Comparison of ENCODE assay signal across 33 mouse cellular contexts in genomic region chr3:101903091-101903490, GRCm38 (mm10). TPM values are rescaled to one million over a fixed set of nuclear protein-coding genes. Genes with fewer than 3 reads are reported as not detected.
DNase-seq lines count a peak whose midpoint lies in the region; ATAC-seq and TF ChIP-seq lines count a peak whose summit lies in the region.
"Had no signal": no experiment of that assay in that cellular context is flagged by ENCODE, and none has a peak within 500 bp of the region (broad histone marks: within the 10 kb centered on the region; RNA-seq: fewer than 3 reads in every experiment).

No protein-coding gene starts in this region.

- intact Hi-C loops in heart, adult 2 months (cut with DNase I): no loop called here

- no peaks in the 10 kb centered on the region for H3K36me3 ChIP-seq in heart, embryonic 15.5 days
- H3K36me3 ChIP-seq in heart, adult 2 months (ENCODE audit: control insufficient read depth, insufficient read depth, low read length): peaks cover 9% of the 10 kb centered on the region
- H3K36me3 ChIP-seq in liver, embryonic 16.5 days (ENCODE audit: control insufficient read depth, insufficient read depth): no peaks in the 10 kb centered on the region
- H3K36me3 ChIP-seq in liver, postnatal 0 days (replicated peaks; ENCODE audit: insufficient read depth, low read length): no peaks in the 10 kb centered on the region
- H3K36me3 ChIP-seq in stomach, embryonic 14.5 days (ENCODE audit: control insufficient read depth, insufficient read depth, low read length): no peaks in the 10 kb centered on the region
- no peaks in the 10 kb centered on the region for H3K36me3 ChIP-seq in stomach, postnatal 0 days (ENCODE audit: control insufficient read depth, insufficient read depth, low read length)
- H3K36me3 ChIP-seq: forebrain, embryonic 12.5 days; kidney, embryonic 15.5 days; liver, embryonic 13.5 days had no signal

- no peak for TF ChIP-seq EP300 in heart, adult 2 months (IDR thresholded peaks at IDR 0.05; ENCODE audit: insufficient read depth, low read depth, low read length)
- no peak for TF ChIP-seq EP300 in liver, postnatal 0 days (IDR thresholded peaks at IDR 0.05; ENCODE audit: low read depth)
- TF ChIP-seq EP300 in stomach, postnatal 0 days (optimal IDR thresholded peaks at IDR 0.05): no peak

- WGBS in heart, embryonic 15.5 days: 71% methylated on average over 5 of the region's 5 CpGs
- WGBS in heart, adult 2 months: 85% methylated on average over 5 of the region's 5 CpGs
- 62% methylated on average over 5 of the region's 5 CpGs for WGBS in liver, embryonic 16.5 days (ENCODE audit: insufficient replicate concordance)
- WGBS in liver, postnatal 0 days (ENCODE audit: insufficient replicate concordance): 68% methylated on average over 5 of the region's 5 CpGs
- WGBS in stomach, embryonic 14.5 days: 55% methylated on average over 5 of the region's 5 CpGs
- WGBS in stomach, postnatal 0 days: 62% methylated on average over 5 of the region's 5 CpGs

- no peaks in the 10 kb centered on the region for H3K27me3 ChIP-seq in heart, embryonic 15.5 days
- no peaks in the 10 kb centered on the region for H3K27me3 ChIP-seq in heart, adult 2 months (ENCODE audit: control insufficient read depth, insufficient read depth, low read length)
- no peaks in the 10 kb centered on the region for H3K27me3 ChIP-seq in liver, embryonic 16.5 days (ENCODE audit: control insufficient read depth, insufficient read depth, low read depth, low read length)
- no peaks in the 10 kb centered on the region for H3K27me3 ChIP-seq in liver, postnatal 0 days (ENCODE audit: insufficient read depth, low read length)
- no peaks in the 10 kb centered on the region for H3K27me3 ChIP-seq in stomach, embryonic 14.5 days (ENCODE audit: control insufficient read depth, insufficient read depth, low read length)
- H3K27me3 ChIP-seq in stomach, postnatal 0 days (ENCODE audit: control insufficient read depth, insufficient read depth, low read length): no peaks in the 10 kb centered on the region
- H3K27me3 ChIP-seq: embryonic facial prominence, embryonic 15.5 days; forebrain, embryonic 12.5 days; kidney, embryonic 15.5 days; limb, embryonic 15.5 days; liver, embryonic 13.5 days; Patski had no signal

- TF ChIP-seq POLR2A in heart, adult 2 months (IDR thresholded peaks at IDR 0.05; ENCODE audit: insufficient read depth, low read depth, low read length): no peak

- H3K9me3 ChIP-seq in heart, embryonic 15.5 days (replicated peaks): no peaks in the 10 kb centered on the region
- no peaks in the 10 kb centered on the region for H3K9me3 ChIP-seq in liver, embryonic 16.5 days (replicated peaks; ENCODE audit: control insufficient read depth, low read length)
- no peaks in the 10 kb centered on the region for H3K9me3 ChIP-seq in liver, postnatal 0 days (ENCODE audit: low read length)
- no peaks in the 10 kb centered on the region for H3K9me3 ChIP-seq in stomach, embryonic 14.5 days (ENCODE audit: control insufficient read depth, low read depth, low read length)
- H3K9me3 ChIP-seq in stomach, postnatal 0 days (ENCODE audit: control insufficient read depth, low read length): no peaks in the 10 kb centered on the region
- H3K9me3 ChIP-seq: embryonic facial prominence, embryonic 15.5 days; forebrain, embryonic 12.5 days; kidney, embryonic 15.5 days; limb, embryonic 15.5 days; liver, embryonic 13.5 days had no signal

- no peak overlapping the region for H3K9ac ChIP-seq in heart, embryonic 15.5 days
- H3K9ac ChIP-seq in heart, adult 2 months (ENCODE audit: low read depth, low read length): no peak overlapping the region
- no peak overlapping the region for H3K9ac ChIP-seq in liver, embryonic 16.5 days (ENCODE audit: low read depth, low read length)
- no peak overlapping the region for H3K9ac ChIP-seq in liver, postnatal 0 days (replicated peaks)
- H3K9ac ChIP-seq in stomach, embryonic 14.5 days (replicated peaks; ENCODE audit: low read depth, low read length): no peak overlapping the region
- no peak overlapping the region for H3K9ac ChIP-seq in stomach, postnatal 0 days (ENCODE audit: low read length)
- H3K9ac ChIP-seq: embryonic facial prominence, embryonic 15.5 days; forebrain, embryonic 12.5 days; forebrain, postnatal 0 days; kidney, embryonic 15.5 days; limb, embryonic 15.5 days; liver, embryonic 13.5 days; lung, embryonic 14.5 days had no signal

- TF ChIP-seq CTCF in heart, adult 2 months (IDR thresholded peaks at IDR 0.05): no peak
- TF ChIP-seq CTCF in liver, postnatal 0 days (IDR thresholded peaks at IDR 0.05; ENCODE audit: low read depth): no peak
- TF ChIP-seq CTCF in stomach, postnatal 0 days (IDR thresholded peaks at IDR 0.05; ENCODE audit: low read depth): no peak

- 0 out of 2 replicates have a peak, but pooled peaks have one; percentile 43 for ATAC-seq in heart, embryonic 15.5 days (replicated peaks; ENCODE audit: insufficient number of reproducible peaks, insufficient read depth, low FRiP score, low read depth)
- 0 out of 2 replicates have a peak, but pooled peaks have one; percentile 47 for ATAC-seq in liver, embryonic 16.5 days (ENCODE audit: low read depth)
- ATAC-seq in liver, postnatal 0 days: no peak
- ATAC-seq in stomach, embryonic 14.5 days (ENCODE audit: insufficient number of reproducible peaks, insufficient read depth, low FRiP score, low read depth): 0 out of 2 replicates have a peak, but pooled peaks have one; percentile 37
- no peak for ATAC-seq in stomach, postnatal 0 days (ENCODE audit: low FRiP score, low TSS enrichment)
- ATAC-seq: hindbrain, embryonic 16.5 days; Patski had no signal

- peaks cover 33% of the 10 kb centered on the region for H3K4me1 ChIP-seq in heart, embryonic 15.5 days (replicated peaks)
- peaks cover 1% of the 10 kb centered on the region; the same call in 1 of the 2 replicates for H3K4me1 ChIP-seq in heart, adult 2 months (ENCODE audit: control insufficient read depth, insufficient read depth, low read length)
- H3K4me1 ChIP-seq in liver, embryonic 16.5 days (ENCODE audit: control insufficient read depth, low read depth, low read length): no peaks in the 10 kb centered on the region
- no peaks in the 10 kb centered on the region; the same call in 1 of the 2 replicates for H3K4me1 ChIP-seq in liver, postnatal 0 days (ENCODE audit: insufficient read depth)
- peaks cover 5% of the 10 kb centered on the region for H3K4me1 ChIP-seq in stomach, embryonic 14.5 days (ENCODE audit: control insufficient read depth, insufficient read depth, low read length)
- H3K4me1 ChIP-seq in stomach, postnatal 0 days (replicated peaks; ENCODE audit: control insufficient read depth, insufficient read depth): no peaks in the 10 kb centered on the region

- no peak overlapping the region for H3K4me2 ChIP-seq in heart, embryonic 15.5 days
- no peak overlapping the region for H3K4me2 ChIP-seq in liver, embryonic 16.5 days (ENCODE audit: low read depth, low read length)
- no peak overlapping the region for H3K4me2 ChIP-seq in liver, postnatal 0 days (ENCODE audit: low read depth, low read length)
- H3K4me2 ChIP-seq in stomach, embryonic 14.5 days (replicated peaks; ENCODE audit: low read depth, low read length): no peak overlapping the region
- H3K4me2 ChIP-seq in stomach, postnatal 0 days (replicated peaks; ENCODE audit: low read depth): no peak overlapping the region
- H3K4me2 ChIP-seq: embryonic facial prominence, embryonic 15.5 days; forebrain, embryonic 12.5 days; kidney, embryonic 15.5 days; limb, embryonic 15.5 days; liver, embryonic 13.5 days; lung, embryonic 14.5 days; midbrain, embryonic 11.5 days had no signal

- peak; percentile 46 for DNase-seq in heart, adult 11 months
- DNase-seq in heart, adult 18-20 months: no peak
- no peak for DNase-seq in heart, adult 2 months
- no peak for DNase-seq in liver, postnatal 0 days
- DNase-seq in stomach, postnatal 0 days (ENCODE audit: low spot score): no peak
- DNase-seq: adrenal gland, postnatal 10 days; cerebellum, adult 11 months; cerebellum, adult 9-11 months; forebrain, postnatal 0 days; kidney, adult 18-20 months; kidney, postnatal 25 days; liver, embryonic 13.5 days; right cerebral cortex, adult 18-20 months; spleen, adult 18-20 months; thymus, postnatal 4 days had no signal

- no peaks in the 10 kb centered on the region for H3K79me2 ChIP-seq in heart, adult 2 months (replicated peaks; ENCODE audit: control insufficient read depth, insufficient read depth, low read length)

- H3K4me3 ChIP-seq in heart, embryonic 15.5 days: no peak overlapping the region
- H3K4me3 ChIP-seq in heart, adult 2 months: no peak overlapping the region
- H3K4me3 ChIP-seq in liver, embryonic 16.5 days (ENCODE audit: low read depth, low read length): no peak overlapping the region
- H3K4me3 ChIP-seq in liver, postnatal 0 days (ENCODE audit: low read depth, low read length): no peak overlapping the region
- no peak overlapping the region for H3K4me3 ChIP-seq in stomach, embryonic 14.5 days (ENCODE audit: low read depth, low read length)
- H3K4me3 ChIP-seq in stomach, postnatal 0 days (ENCODE audit: low read depth, low read length): no peak overlapping the region
- H3K4me3 ChIP-seq: embryonic facial prominence, embryonic 15.5 days; forebrain, embryonic 12.5 days; kidney, embryonic 15.5 days; left cerebral cortex, adult 2 months; limb, embryonic 15.5 days; liver, embryonic 13.5 days had no signal

- peak overlapping the region; percentile 59 for H3K27ac ChIP-seq in heart, embryonic 15.5 days
- H3K27ac ChIP-seq in heart, adult 2 months: no peak overlapping the region
- H3K27ac ChIP-seq in liver, embryonic 16.5 days (ENCODE audit: low read length): no peak overlapping the region
- no peak overlapping the region for H3K27ac ChIP-seq in liver, postnatal 0 days (ENCODE audit: low read depth)
- H3K27ac ChIP-seq in stomach, embryonic 14.5 days (ENCODE audit: low read length): no peak overlapping the region
- no peak overlapping the region for H3K27ac ChIP-seq in stomach, postnatal 0 days (replicated peaks)
- H3K27ac ChIP-seq: forebrain, embryonic 12.5 days; kidney, embryonic 15.5 days; left cerebral cortex, adult 2 months; limb, embryonic 15.5 days; liver, embryonic 13.5 days had no signal

RNA-seq across cellular contexts. Expression of gene Slc22a15, which starts 21.2 kb away (rescaled TPM):
- total RNA-seq in heart, adult 18-20 months (2021): 1 to 10 TPM; 1.4 to 2.9 TPM
- polyA plus RNA-seq in heart, embryonic 15.5 days (2015; fragmentation: Nextera tagmentation; extraction: Ambion mirVana): 4.1 and 4.4 TPM in 2 replicates
- 1 to 10 TPM; 1.8 to 1.9 TPM for total RNA-seq in heart, adult 2 months (2021)
- polyA plus RNA-seq in heart, adult 2 months (2012; rRNA removed): 2.4 and 3.8 TPM in 2 replicates
- polyA plus RNA-seq in liver, embryonic 16.5 days (2015; fragmentation: Nextera tagmentation; extraction: Ambion mirVana): 2.4 and 3.1 TPM in 2 replicates
- 5.0 and 5.4 TPM in 2 replicates for polyA plus RNA-seq in liver, postnatal 0 days (2015; fragmentation: Nextera tagmentation; extraction: Ambion mirVana)
- 7.0 and 7.3 TPM in 2 replicates for polyA plus RNA-seq in stomach, embryonic 14.5 days (2014; fragmentation: Nextera tagmentation; extraction: Ambion mirVana)
- polyA plus RNA-seq in stomach, postnatal 0 days (2015; fragmentation: Nextera tagmentation; extraction: Ambion mirVana): 4.1 and 5.2 TPM in 2 replicates

RNA-seq across cellular contexts. Expression of gene Mab21l3, which starts 54.3 kb away (rescaled TPM):
- total RNA-seq in heart, adult 18-20 months (2021): under 1 TPM in 1 of 2 experiments, not detected in 1; 0.13 TPM
- polyA plus RNA-seq in heart, embryonic 15.5 days (2015; fragmentation: Nextera tagmentation; extraction: Ambion mirVana): 0.14 and 0.39 TPM in 2 replicates
- total RNA-seq in heart, adult 2 months (2021): not detected
- 0.16 TPM in 1 of 2 replicates, not detected in the other for polyA plus RNA-seq in heart, adult 2 months (2012; rRNA removed)
- polyA plus RNA-seq in liver, embryonic 16.5 days (2015; fragmentation: Nextera tagmentation; extraction: Ambion mirVana): 0.07 TPM in 1 of 2 replicates, not detected in the other
- not detected in 2 replicates for polyA plus RNA-seq in liver, postnatal 0 days (2015; fragmentation: Nextera tagmentation; extraction: Ambion mirVana)
- 0.69 and 1.8 TPM in 2 replicates for polyA plus RNA-seq in stomach, embryonic 14.5 days (2014; fragmentation: Nextera tagmentation; extraction: Ambion mirVana)
- polyA plus RNA-seq in stomach, postnatal 0 days (2015; fragmentation: Nextera tagmentation; extraction: Ambion mirVana): 0.57 and 0.67 TPM in 2 replicates
- total RNA-seq: common myeloid progenitor, adult 5-6 weeks; forebrain, postnatal 0 days; gastrocnemius, adult 8-10 months; hematopoietic stem cell, adult 5-6 weeks; layer of hippocampus, adult 18-20 months; megakaryocyte, adult 5-6 weeks; MEL had no signal

Comparison
In these comparisons a context has a peak if more than half of its experiments do, and no peak if none do; other contexts are left out.
1. ATAC-seq: peak in heart, embryonic 15.5 days (single experiment), liver, embryonic 16.5 days (single experiment) and stomach, embryonic 14.5 days (single experiment); none in liver, postnatal 0 days (single experiment) and stomach, postnatal 0 days (single experiment).